Mouse (Mus musculus) megakaryocyte, embryonic 14.5 days (primary cell): Measurements from ENCODE around the gene Plekha5.

Experiments
- FLI1 ChIP-seq: IDR thresholded peaks from 2 replicates; pipeline ENCODE4 v1.6.1; 2012; ENCODE audit warnings: low read length, inconsistent platforms, mixed read lengths
- GATA1 ChIP-seq: IDR thresholded peaks from 3 replicates; pipeline ENCODE4 v1.6.1; 2012; ENCODE audit warnings: mixed read lengths, low read length, inconsistent platforms, borderline replicate concordance

- no peak for TF ChIP-seq GATA1
- no peak for TF ChIP-seq FLI1
Observed at GRCm38 (mm10) chr6:140609533-140609932, 185.7 kb downstream of the Plekha5 start.
